Mouse (Mus musculus) lung, postnatal 0 days (tissue): ENCODE measurements around the gene Sh3rf1. TPM values are rescaled to one million over a fixed set of nuclear protein-coding genes. Genes with fewer than 3 reads are reported as not detected.
A peak's percentile ranks its signal among the peaks of the same experiment; 100 is the strongest.

ENCODE experiments used
- ATAC-seq: fragments of 200-750 bp; cut with Nextera tagmentation; 2 replicates; pipeline ENCODE4 v1.8.0; 2017; ENCODE audit warnings: moderate library complexity
- DNase-seq: peaks from one replicate; pipeline ENCODE4 v3.0.0-alpha.2; 2016; ENCODE audit warnings: low spot score
- H3K27ac ChIP-seq: fragments of 300-500 bp; sonication (generic); 2 replicates; pipeline ENCODE4 v1.5.1; 2014; ENCODE audit warnings: antibody characterized with exemption, mild to moderate bottlenecking, low read length, mixed read lengths
- H3K27me3 ChIP-seq: fragments of 300-500 bp; sonication (generic); replicated peaks from 2 replicates; pipeline ENCODE4 v1.6.1; 2014; ENCODE audit warnings: low read length, mixed read lengths; ENCODE audit not compliant: insufficient read depth
- H3K36me3 ChIP-seq: fragments of 300-500 bp; sonication (generic); 2 replicates; pipeline ENCODE4 v1.6.1; 2014; ENCODE audit warnings: low read length, mixed read lengths; ENCODE audit not compliant: insufficient read depth
- H3K4me1 ChIP-seq: fragments of 300-500 bp; sonication (generic); 2 replicates; pipeline ENCODE4 v1.6.1; 2014; ENCODE audit warnings: antibody characterized with exemption, low read depth, low read length, mixed read lengths; ENCODE audit not compliant: insufficient read depth
- H3K4me2 ChIP-seq: fragments of 300-500 bp; sonication (generic); replicated peaks from 2 replicates; pipeline ENCODE4 v1.6.1; 2014; ENCODE audit warnings: low read depth, mild to moderate bottlenecking, low read length, moderate library complexity, mixed read lengths
- H3K4me3 ChIP-seq: fragments of 300-500 bp; sonication (generic); 2 replicates; pipeline ENCODE4 v1.5.1; 2014; ENCODE audit warnings: low read depth, low read length
- H3K9ac ChIP-seq: fragments of 300-500 bp; sonication (generic); replicated peaks from 2 replicates; pipeline ENCODE4 v1.6.1; 2014; ENCODE audit warnings: low read depth, mild to moderate bottlenecking
- H3K9me3 ChIP-seq: fragments of 300-500 bp; sonication (generic); 2 replicates; pipeline ENCODE4 v1.6.1; 2016; ENCODE audit warnings: low read length, mixed read lengths
- CTCF ChIP-seq: IDR thresholded peaks from 2 replicates; pipeline ENCODE4 v1.5.1; 2016; ENCODE audit warnings: antibody characterized with exemption, mild to moderate bottlenecking
- EP300 ChIP-seq: IDR thresholded peaks from 2 replicates; pipeline ENCODE4 v1.6.1; 2016; ENCODE audit warnings: antibody characterized with exemption, mild to moderate bottlenecking, control low read depth
- WGBS: fragments of 180-500 bp; shearing (Covaris S2); extraction: QIAGEN DNeasy Blood & Tissue Kit; methylation state at CpG from one replicate; pipeline ENCODE4 v1.1.7; 2014; 5-methylcytosine and 5-hydroxymethylcytosine counted together
- polyA plus RNA-seq: library from polyadenylated mRNA; unstranded; fragments of >200 nt; fragmentation: Nextera tagmentation; extraction: Ambion mirVana; gene quantifications from 2 replicates; pipeline ENCODE4 v1.2.1, GENCODE M21; 2015

Gene Sh3rf1
- polyA plus RNA-seq, 1 experiment from 2014 or later, result 11.2 TPM

- H3K36me3 ChIP-seq, result no peaks in the 10 kb centered on the region
- no peak overlapping the region for H3K9ac ChIP-seq
- no peaks in the 10 kb centered on the region for H3K27me3 ChIP-seq
- no peak for ATAC-seq
- WGBS, result 84% methylated on average over 8 of the region's 8 CpGs
- DNase-seq, result no peak
- H3K27ac ChIP-seq, result no peak overlapping the region
- no peak overlapping the region for H3K4me2 ChIP-seq
- no peaks in the 10 kb centered on the region for H3K9me3 ChIP-seq
- H3K4me1 ChIP-seq, result no peaks in the 10 kb centered on the region
- TF ChIP-seq CTCF (no peak), EP300 (no peak)
- H3K4me3 ChIP-seq, result no peak overlapping the region
These were observed 17.6 kb downstream of the Sh3rf1 start for GRCm38 (mm10) chr8:61241229-61241628.

- ATAC-seq, result no peak
These were observed 19.2 kb downstream of the Sh3rf1 start for GRCm38 (mm10) chr8:61242896-61243295.

GRCm38 (mm10) chr8:61243491-61243890, 19.8 kb downstream of the Sh3rf1 start:
- Histone ChIP-seq H3K27me3 (no peaks in the 10 kb centered on the region), H3K27ac (no peak overlapping the region), H3K4me3 (no peak overlapping the region), H3K9ac (no peak overlapping the region), H3K4me2 (no peak overlapping the region), H3K4me1 (peaks cover 3% of the 10 kb centered on the region; the same call in 1 of the 2 replicates), H3K36me3 (no peaks in the 10 kb centered on the region), H3K9me3 (no peaks in the 10 kb centered on the region)
- 90% methylated on average over 5 of the region's 5 CpGs for WGBS
- DNase-seq (no peak), ATAC-seq (no peak)
- no peak for TF ChIP-seq CTCF
- TF ChIP-seq EP300, result no peak

More at GRCm38 (mm10) chr8:61242896-61243295, 19.2 kb downstream of the Sh3rf1 start:
- no peak for DNase-seq
- TF ChIP-seq CTCF (no peak), EP300 (no peak)
- Histone ChIP-seq H3K9me3 (no peaks in the 10 kb centered on the region), H3K27ac (no peak overlapping the region), H3K4me1 (peaks cover 3% of the 10 kb centered on the region; the same call in 1 of the 2 replicates), H3K36me3 (no peaks in the 10 kb centered on the region), H3K4me2 (no peak overlapping the region), H3K9ac (no peak overlapping the region), H3K27me3 (no peaks in the 10 kb centered on the region), H3K4me3 (no peak overlapping the region)
- WGBS, result 95% methylated on average over 19 of the region's 19 CpGs

GRCm38 (mm10) chr8:61244157-61244556, 20.5 kb downstream of the Sh3rf1 start:
- Histone ChIP-seq H3K4me2 (no peak overlapping the region), H3K9me3 (no peaks in the 10 kb centered on the region), H3K4me1 (peaks cover 3% of the 10 kb centered on the region; the same call in 1 of the 2 replicates), H3K27ac (no peak overlapping the region), H3K9ac (no peak overlapping the region), H3K4me3 (no peak overlapping the region), H3K36me3 (no peaks in the 10 kb centered on the region), H3K27me3 (no peaks in the 10 kb centered on the region)
- ATAC-seq (no peak), DNase-seq (no peak)
- 96% methylated on average over 7 of the region's 7 CpGs for WGBS
- TF ChIP-seq CTCF (peak; percentile 18), EP300 (no peak)

DNA sequence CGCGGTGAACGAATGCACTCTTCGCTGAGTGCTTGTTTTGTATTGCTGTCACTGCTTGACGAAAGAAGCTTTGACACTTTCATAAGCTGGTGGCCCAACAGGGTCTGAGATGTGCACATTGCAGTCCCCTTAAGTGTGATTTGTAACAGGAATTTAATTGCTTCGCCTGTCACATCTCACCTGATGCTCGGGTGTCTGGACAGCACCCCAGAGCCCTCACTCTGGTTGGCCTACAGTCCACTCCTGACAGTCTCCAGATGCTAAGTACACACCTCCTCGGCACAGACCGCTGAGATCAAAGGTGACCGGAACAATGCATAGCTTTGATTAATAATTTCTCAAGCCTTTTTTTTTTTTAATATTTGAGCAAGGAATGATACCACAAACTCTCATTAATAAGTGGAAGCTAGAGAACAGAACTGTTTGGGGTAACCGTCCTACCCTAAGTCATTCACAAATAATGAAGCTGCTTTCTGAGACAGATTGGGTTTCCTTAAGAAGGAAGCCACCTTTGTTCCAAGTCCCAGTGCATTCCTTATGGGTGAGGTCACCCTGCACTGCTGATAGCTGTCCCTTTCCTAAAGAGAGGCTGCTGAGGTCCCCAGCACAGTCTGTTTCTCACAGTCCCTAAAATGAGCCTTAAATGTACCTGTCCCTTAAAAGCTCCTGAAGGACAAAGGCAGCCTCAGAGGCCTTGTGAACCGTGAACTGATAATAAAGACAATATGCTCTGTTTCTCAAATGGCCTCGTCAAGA, 23.8 kb downstream of the Sh3rf1 start:
- ATAC-seq (peak; percentile 81), DNase-seq (peak; percentile 59)
- H3K27me3 ChIP-seq, result no peaks in the 10 kb centered on the region

DNA sequence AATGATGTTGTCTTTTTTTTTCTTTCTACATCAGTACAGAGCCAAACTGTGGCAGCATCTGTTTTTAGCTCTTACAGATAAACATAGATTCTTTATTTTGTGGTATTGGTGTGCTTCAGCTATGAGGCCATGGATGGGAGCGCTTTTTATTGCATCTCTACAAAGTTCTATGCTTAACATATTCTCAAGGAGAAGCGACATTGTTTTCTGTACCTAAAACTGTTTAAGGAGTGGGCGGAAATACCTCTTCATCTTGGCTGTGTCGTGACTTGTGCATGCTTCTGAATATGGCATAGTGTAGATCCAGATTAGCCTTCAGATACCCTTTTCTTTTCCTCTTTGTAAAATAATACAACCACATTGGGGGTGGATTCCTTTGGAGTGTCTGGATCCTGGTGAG, 25.8 kb downstream of the Sh3rf1 start:
- peaks cover 3% of the 10 kb centered on the region; the same call in 1 of the 2 replicates for H3K4me1 ChIP-seq
- H3K36me3 ChIP-seq, result no peaks in the 10 kb centered on the region
- no peak overlapping the region for H3K27ac ChIP-seq
- no peak overlapping the region for H3K4me3 ChIP-seq
- no peak overlapping the region for H3K4me2 ChIP-seq
- ATAC-seq (no peak), DNase-seq (no peak)
- no peak overlapping the region for H3K9ac ChIP-seq
- 0 out of 2 replicates have a peak, but pooled peaks cover 3% of the 10 kb centered on the region for H3K9me3 ChIP-seq
- TF ChIP-seq CTCF, result no peak
- no peak for TF ChIP-seq EP300
- H3K27me3 ChIP-seq, result no peaks in the 10 kb centered on the region
- 84% methylated on average over 4 of the region's 4 CpGs for WGBS

More for the DNA sequence above, 23.8 kb downstream of the Sh3rf1 start:
- 42% methylated on average over 13 of the region's 13 CpGs for WGBS
- Histone ChIP-seq H3K4me1 (peaks cover 3% of the 10 kb centered on the region; the same call in 1 of the 2 replicates), H3K4me3 (no peak overlapping the region), H3K27ac (peak overlapping the region; percentile 52; the same call in 1 of the 2 replicates), H3K36me3 (no peaks in the 10 kb centered on the region), H3K9me3 (0 out of 2 replicates have a peak, but pooled peaks cover 3% of the 10 kb centered on the region), H3K9ac (no peak overlapping the region), H3K4me2 (no peak overlapping the region)
- TF ChIP-seq EP300, result no peak
- no peak for TF ChIP-seq CTCF
